Mouse (Mus musculus): ENCODE data around the gene Ampd2.

GRCm38 (mm10) chr3:108076836-108077235 is 9.6 kb downstream of the Ampd2 start:
- TF ChIP-seq EP300 (IDR thresholded peaks at IDR 0.05; ENCODE audit: low read depth in 1 of 2, low read length in 2 of 2) (no peak), POLR2A (IDR thresholded peaks at IDR 0.05; ENCODE audit: control insufficient read depth in 1 of 2, insufficient read depth in 1 of 2, low read depth in 1 of 2, low read length in 2 of 2, poor library complexity in 1 of 2) (no peak), ZC3H11A (IDR thresholded peaks at IDR 0.05; ENCODE audit: low read depth, low read length) (no peak), ZNF384 (IDR thresholded peaks at IDR 0.05; ENCODE audit: low read depth, low read length) (no peak), CTCF (IDR thresholded peaks at IDR 0.05 in 2 of 3, conservative IDR thresholded peaks at IDR 0.05 in 1 of 3; ENCODE audit: control insufficient read depth in 1 of 3, insufficient read depth in 1 of 3, low read depth in 2 of 3, low read length in 3 of 3, poor library complexity in 1 of 3, severe bottlenecking in 1 of 3) (no peak), SMC3 (IDR thresholded peaks at IDR 0.05; ENCODE audit: low read depth, low read length) (no peak), MEF2A (IDR thresholded peaks at IDR 0.05; ENCODE audit: extremely low read depth, insufficient replicate concordance, low read depth, low read length, poor library complexity, severe bottlenecking) (no peak), GATA1 (IDR thresholded peaks at IDR 0.05; ENCODE audit: low read depth, low read length) (no peak), ZKSCAN1 (IDR thresholded peaks at IDR 0.05; ENCODE audit: low read depth, low read length) (no peak), TBP (IDR thresholded peaks at IDR 0.05; ENCODE audit: low read depth, low read length) (no peak), ZMIZ1 (IDR thresholded peaks at IDR 0.05; ENCODE audit: low read depth, low read length) (no peak), USF2 (IDR thresholded peaks at IDR 0.05; ENCODE audit: borderline replicate concordance in 1 of 2, insufficient read depth in 1 of 2, low read depth in 1 of 2, low read length in 2 of 2) (no peak)
